Mouse (Mus musculus) lung, postnatal 25 days (tissue): ENCODE measurements around the gene Sstr3.

Experiments
- DNase-seq: peaks from one replicate; pipeline ENCODE4 v3.0.0; 2022; ENCODE audit warnings: low spot score

Sstr3 gene

GRCm38 (mm10) chr15:78502437-78503132, 41.9 kb downstream of the Sstr3 start:
- DNase-seq, result no peak

DNA sequence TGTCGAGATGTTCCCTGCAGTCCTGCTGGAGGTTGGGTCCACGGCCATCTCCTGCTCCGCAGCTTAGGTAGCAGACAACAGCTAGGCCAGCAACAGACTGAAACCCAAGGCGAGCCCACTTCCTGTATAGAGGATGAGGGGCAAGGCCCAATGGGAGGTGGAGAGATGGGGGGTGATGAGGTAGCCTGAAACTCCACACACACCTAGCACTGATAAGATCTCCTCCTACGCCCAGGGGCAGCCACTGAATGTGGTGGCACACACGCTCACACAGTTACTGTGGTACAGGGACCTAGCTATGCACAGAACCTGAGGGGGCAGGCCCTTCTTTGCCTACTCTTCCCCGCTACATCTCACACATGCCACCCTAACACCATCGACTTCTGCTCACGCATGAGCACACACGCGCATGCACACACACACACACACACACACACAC, 49.5 kb downstream of the Sstr3 start, which contains the start of gene Il2rb:
Gene Il2rb (minus strand): TSS at position 304 of the 439 bp plus-strand sequence.
- no peak for DNase-seq

DNA sequence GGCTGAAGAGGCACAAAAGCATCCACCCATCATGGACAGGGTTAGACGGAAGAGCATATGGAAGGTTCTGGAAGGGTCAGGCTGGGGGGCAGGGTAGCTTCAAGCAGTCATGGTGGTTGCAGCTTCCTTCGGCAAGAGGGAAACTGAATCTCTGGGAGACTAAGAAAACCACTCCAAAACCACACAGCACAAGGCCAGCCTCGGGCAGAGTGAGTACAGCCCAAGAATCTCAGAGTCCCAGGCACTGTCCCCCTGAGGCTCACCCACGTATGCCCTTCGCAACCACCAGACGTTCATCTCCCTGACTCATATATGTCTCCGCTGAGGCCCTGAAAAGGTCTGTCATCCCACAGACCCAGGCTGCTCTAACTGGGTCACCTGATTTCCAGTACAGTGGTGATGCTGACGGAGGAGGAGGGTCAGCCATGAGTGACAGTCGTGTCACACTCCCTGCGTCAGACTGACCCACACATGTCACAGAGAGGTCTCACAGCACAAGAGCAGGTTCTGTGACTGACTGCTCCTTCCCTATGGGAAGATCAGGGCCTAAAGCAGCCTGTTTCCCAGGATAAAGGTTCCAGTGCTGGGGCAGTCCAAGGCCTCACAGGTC, 51.0 kb downstream of the Sstr3 start:
- no peak for DNase-seq

DNA sequence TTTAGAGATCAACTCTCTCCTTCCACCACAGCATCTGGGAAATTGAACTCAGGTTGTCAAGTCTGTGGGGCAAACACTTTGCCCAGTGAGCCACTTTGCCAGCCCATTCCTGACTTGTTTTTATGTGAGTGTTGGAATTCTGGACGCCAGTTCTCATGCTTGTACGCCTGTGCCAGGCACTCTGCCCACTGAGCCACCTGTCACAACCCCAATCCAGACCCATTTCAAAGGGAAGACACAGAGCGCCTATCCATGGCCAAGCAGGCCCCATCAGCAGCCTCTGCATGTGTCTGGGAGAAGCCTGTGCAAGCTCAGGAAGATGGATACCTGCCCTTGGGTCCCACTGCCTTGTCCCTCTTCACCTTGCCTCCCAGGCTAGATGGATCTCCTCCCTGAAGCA, 53.2 kb downstream of the Sstr3 start:
- DNase-seq, result no peak

GRCm38 (mm10) chr15:78489906-78490305, 54.6 kb downstream of the Sstr3 start:
- DNase-seq, result no peak

GRCm38 (mm10) chr15:78489248-78489647, 55.2 kb downstream of the Sstr3 start:
- DNase-seq, result no peak

DNA sequence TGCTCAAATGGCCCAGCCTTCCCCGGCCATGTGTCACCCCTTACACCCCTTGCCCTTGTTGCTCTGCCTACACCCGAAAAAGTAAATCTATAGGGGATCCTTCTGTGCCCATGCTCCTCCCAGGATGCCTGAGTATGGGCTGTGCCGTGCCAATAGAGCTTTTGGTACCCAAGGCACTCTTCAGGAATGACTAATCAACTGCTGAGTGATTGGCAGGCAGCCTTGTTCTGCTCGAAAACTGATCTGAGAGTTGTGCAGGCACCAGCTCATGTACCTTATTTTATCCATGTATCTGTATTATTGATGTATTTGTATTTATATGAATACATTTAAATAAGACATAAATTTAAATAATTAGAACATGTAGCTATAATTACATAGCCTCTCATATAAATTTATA, 57.4 kb downstream of the Sstr3 start:
- DNase-seq, result no peak
